Mouse (Mus musculus) embryonic facial prominence, embryonic 15.5 days (tissue): ENCODE data around the gene Npas2. TPM values are rescaled to one million over a fixed set of nuclear protein-coding genes. Genes with fewer than 3 reads are reported as not detected.

Source experiments
- ATAC-seq: fragments of 200-750 bp; cut with Nextera tagmentation; 2 replicates; pipeline ENCODE4 v1.8.0; 2017; ENCODE audit warnings: low read depth, moderate TSS enrichment; ENCODE audit not compliant: insufficient number of reproducible peaks, low FRiP score, low TSS enrichment
- H3K27ac ChIP-seq: fragments of 300-500 bp; sonication (generic); replicated peaks from 2 replicates; pipeline ENCODE4 v1.5.1; 2015; ENCODE audit warnings: mild to moderate bottlenecking, inconsistent platforms
- H3K27me3 ChIP-seq: fragments of 300-500 bp; sonication (generic); 2 replicates; pipeline ENCODE4 v1.6.1; 2015; ENCODE audit warnings: inconsistent platforms
- H3K36me3 ChIP-seq: fragments of 300-500 bp; sonication (generic); 2 replicates; pipeline ENCODE4 v1.6.1; 2015; ENCODE audit warnings: mild to moderate bottlenecking, inconsistent platforms
- H3K4me1 ChIP-seq: fragments of 300-500 bp; sonication (generic); 2 replicates; pipeline ENCODE4 v1.6.1; 2015; ENCODE audit warnings: inconsistent platforms
- H3K4me2 ChIP-seq: fragments of 300-500 bp; sonication (generic); replicated peaks from 2 replicates; pipeline ENCODE4 v1.6.1; 2015; ENCODE audit warnings: mild to moderate bottlenecking, inconsistent platforms
- H3K4me3 ChIP-seq: fragments of 300-500 bp; sonication (generic); replicated peaks from 2 replicates; pipeline ENCODE4 v1.5.1; 2015; ENCODE audit warnings: mild to moderate bottlenecking, inconsistent platforms
- H3K9ac ChIP-seq: fragments of 300-500 bp; sonication (generic); 2 replicates; pipeline ENCODE4 v1.6.1; 2015; ENCODE audit warnings: inconsistent platforms
- H3K9me3 ChIP-seq: fragments of 300-500 bp; sonication (generic); replicated peaks from 2 replicates; pipeline ENCODE4 v1.6.1; 2016; ENCODE audit warnings: inconsistent platforms
- WGBS: fragments of 180-500 bp; shearing (Covaris S2); methylation state at CpG from one replicate; pipeline ENCODE4 v1.1.7; 2015; 5-methylcytosine and 5-hydroxymethylcytosine counted together
- polyA plus RNA-seq: library from polyadenylated mRNA; unstranded; fragments of >200 nt; fragmentation: Nextera tagmentation; extraction: Ambion mirVana; gene quantifications from 2 replicates; pipeline ENCODE4 v1.2.1, GENCODE M21; 2015

Gene Npas2
- polyA plus RNA-seq, 1 experiment from 2014 or later, result 3.3 TPM

GRCm38 (mm10) chr1:39381017-39381416, 187.5 kb downstream of the Npas2 start:
- H3K4me2 ChIP-seq, result no peak overlapping the region
- no peaks in the 10 kb centered on the region for H3K36me3 ChIP-seq
- no peaks in the 10 kb centered on the region for H3K9me3 ChIP-seq
- no peak overlapping the region for H3K27ac ChIP-seq
- WGBS, result 83% methylated on average over 9 of the region's 9 CpGs
- no peak overlapping the region for H3K4me3 ChIP-seq
- no peak overlapping the region for H3K9ac ChIP-seq
- no peaks in the 10 kb centered on the region for H3K27me3 ChIP-seq
- H3K4me1 ChIP-seq, result no peaks in the 10 kb centered on the region
- no peak for ATAC-seq

- WGBS, result 82% methylated on average over 9 of the region's 9 CpGs
- no peak for ATAC-seq
- Histone ChIP-seq H3K4me2 (no peak overlapping the region), H3K27me3 (no peaks in the 10 kb centered on the region), H3K4me1 (no peaks in the 10 kb centered on the region), H3K36me3 (no peaks in the 10 kb centered on the region), H3K27ac (no peak overlapping the region), H3K4me3 (no peak overlapping the region), H3K9ac (no peak overlapping the region), H3K9me3 (no peaks in the 10 kb centered on the region)
Observed at GRCm38 (mm10) chr1:39384914-39385313, 191.4 kb downstream of the Npas2 start.

GRCm38 (mm10) chr1:39386456-39386855, 192.9 kb downstream of the Npas2 start:
- WGBS, result 81% methylated on average over 3 of the region's 3 CpGs

GRCm38 (mm10) chr1:39387497-39387896, 194.0 kb downstream of the Npas2 start:
- 79% methylated on average over 4 of the region's 4 CpGs for WGBS
- ATAC-seq, result no peak
- no peak overlapping the region for H3K9ac ChIP-seq

More at GRCm38 (mm10) chr1:39386456-39386855, 192.9 kb downstream of the Npas2 start:
- H3K9me3 ChIP-seq, result no peaks in the 10 kb centered on the region
- H3K9ac ChIP-seq, result no peak overlapping the region
- H3K4me2 ChIP-seq, result no peak overlapping the region
- no peak overlapping the region for H3K27ac ChIP-seq
- no peaks in the 10 kb centered on the region for H3K36me3 ChIP-seq
- H3K4me3 ChIP-seq, result no peak overlapping the region
- H3K27me3 ChIP-seq, result no peaks in the 10 kb centered on the region
- no peaks in the 10 kb centered on the region for H3K4me1 ChIP-seq
- ATAC-seq, result no peak

GRCm38 (mm10) chr1:39388163-39388562, 194.6 kb downstream of the Npas2 start:
- H3K9me3 ChIP-seq, result no peaks in the 10 kb centered on the region
- H3K36me3 ChIP-seq, result peaks cover under 1% of the 10 kb centered on the region; the same call in 1 of the 2 replicates
- no peaks in the 10 kb centered on the region for H3K4me1 ChIP-seq
- no peak for ATAC-seq
- H3K9ac ChIP-seq, result no peak overlapping the region
- H3K27me3 ChIP-seq, result no peaks in the 10 kb centered on the region
- no peak overlapping the region for H3K4me3 ChIP-seq
- H3K4me2 ChIP-seq, result no peak overlapping the region
- 84% methylated on average over 2 of the region's 2 CpGs for whole genome bisulfite sequencing
- H3K27ac ChIP-seq, result no peak overlapping the region

More at GRCm38 (mm10) chr1:39387497-39387896, 194.0 kb downstream of the Npas2 start:
- Histone ChIP-seq H3K4me1 (no peaks in the 10 kb centered on the region), H3K27ac (no peak overlapping the region), H3K27me3 (no peaks in the 10 kb centered on the region), H3K4me3 (no peak overlapping the region), H3K36me3 (no peaks in the 10 kb centered on the region), H3K4me2 (no peak overlapping the region), H3K9me3 (no peaks in the 10 kb centered on the region)

- Histone ChIP-seq H3K36me3 (peaks cover 6% of the 10 kb centered on the region; the same call in 1 of the 2 replicates), H3K4me2 (no peak overlapping the region), H3K4me1 (0 out of 2 replicates have a peak, but pooled peaks cover 4% of the 10 kb centered on the region), H3K4me3 (no peak overlapping the region), H3K27ac (no peak overlapping the region), H3K9me3 (no peaks in the 10 kb centered on the region), H3K27me3 (no peaks in the 10 kb centered on the region), H3K9ac (no peak overlapping the region)
- ATAC-seq, result no peak
- WGBS, result 88% methylated on average over 11 of the region's 11 CpGs
Observed at GRCm38 (mm10) chr1:39389338-39389737, 195.8 kb downstream of the Npas2 start.

- Histone ChIP-seq H3K27ac (no peak overlapping the region), H3K4me3 (no peak overlapping the region), H3K36me3 (peaks cover 6% of the 10 kb centered on the region; the same call in 1 of the 2 replicates), H3K27me3 (no peaks in the 10 kb centered on the region), H3K9me3 (no peaks in the 10 kb centered on the region), H3K4me2 (no peak overlapping the region), H3K4me1 (0 out of 2 replicates have a peak, but pooled peaks cover 5% of the 10 kb centered on the region), H3K9ac (no peak overlapping the region)
- no peak for ATAC-seq
- 93% methylated on average over 6 of the region's 6 CpGs for WGBS
Observed at GRCm38 (mm10) chr1:39391652-39392051, 198.1 kb downstream of the Npas2 start.

- 0 out of 2 replicates have a peak, but pooled peaks cover 5% of the 10 kb centered on the region for H3K4me1 ChIP-seq
- no peak overlapping the region for H3K4me3 ChIP-seq
- 67% methylated on average over 3 of the region's 3 CpGs for WGBS
- H3K9me3 ChIP-seq, result no peaks in the 10 kb centered on the region
- H3K4me2 ChIP-seq, result no peak overlapping the region
- no peaks in the 10 kb centered on the region for H3K27me3 ChIP-seq
- peaks cover 7% of the 10 kb centered on the region; the same call in 1 of the 2 replicates for H3K36me3 ChIP-seq
- ATAC-seq, result no peak
- no peak overlapping the region for H3K27ac ChIP-seq
- no peak overlapping the region for H3K9ac ChIP-seq
Observed at GRCm38 (mm10) chr1:39392189-39392588, 198.7 kb downstream of the Npas2 start.

GRCm38 (mm10) chr1:39393217-39393867, 199.8 kb downstream of the Npas2 start:
- peaks cover 14% of the 10 kb centered on the region; the same call in 1 of the 2 replicates for H3K36me3 ChIP-seq
- H3K9ac ChIP-seq, result no peak overlapping the region
- no peak overlapping the region for H3K27ac ChIP-seq
- H3K4me1 ChIP-seq, result 0 out of 2 replicates have a peak, but pooled peaks cover 5% of the 10 kb centered on the region
- WGBS, result 85% methylated on average over 8 of the region's 8 CpGs
- no peaks in the 10 kb centered on the region for H3K9me3 ChIP-seq
- no peak overlapping the region for H3K4me3 ChIP-seq
- no peak for ATAC-seq
- no peaks in the 10 kb centered on the region for H3K27me3 ChIP-seq
- no peak overlapping the region for H3K4me2 ChIP-seq

- 57% methylated on average over 10 of the region's 10 CpGs for WGBS
- H3K27ac ChIP-seq, result no peak overlapping the region
- H3K9me3 ChIP-seq, result no peaks in the 10 kb centered on the region
- peaks cover 14% of the 10 kb centered on the region; the same call in 1 of the 2 replicates for H3K36me3 ChIP-seq
- H3K27me3 ChIP-seq, result no peaks in the 10 kb centered on the region
- no peak overlapping the region for H3K9ac ChIP-seq
- H3K4me3 ChIP-seq, result no peak overlapping the region
- H3K4me2 ChIP-seq, result no peak overlapping the region
- 0 out of 2 replicates have a peak, but pooled peaks cover 5% of the 10 kb centered on the region for H3K4me1 ChIP-seq
- ATAC-seq, result no peak
Observed at GRCm38 (mm10) chr1:39394096-39394495, 200.6 kb downstream of the Npas2 start.

GRCm38 (mm10) chr1:39394650-39395049, 201.1 kb downstream of the Npas2 start:
- 0 out of 2 replicates have a peak, but pooled peaks cover 5% of the 10 kb centered on the region for H3K4me1 ChIP-seq
- no peak overlapping the region for H3K4me2 ChIP-seq
- H3K4me3 ChIP-seq, result no peak overlapping the region
- WGBS, result 58% methylated on average over 3 of the region's 3 CpGs
- no peak overlapping the region for H3K27ac ChIP-seq
- peaks cover 14% of the 10 kb centered on the region; the same call in 1 of the 2 replicates for H3K36me3 ChIP-seq
- no peaks in the 10 kb centered on the region for H3K9me3 ChIP-seq
- no peak overlapping the region for H3K9ac ChIP-seq
- no peak for ATAC-seq
- no peaks in the 10 kb centered on the region for H3K27me3 ChIP-seq
